Mouse (Mus musculus): ENCODE data around the gene Gm20388. TPM values are rescaled to one million over a fixed set of nuclear protein-coding genes. Genes with fewer than 3 reads are reported as not detected.

Gene Gm20388
- total RNA-seq, 2 experiments from 2014 or later = 2.4 to 2.6 TPM

- DNase-seq (ENCODE audit: extremely low spot score in 1 of 2, low spot score in 2 of 2) = no peak
- intact Hi-C loops (cut with DNase I) = no loop called here
- no peak for TF ChIP-seq CTCF (IDR thresholded peaks at IDR 0.05)
- Histone ChIP-seq H3K27ac (no peak overlapping the region), H3K4me3 (no peak overlapping the region)
Measured at GRCm38 (mm10) chr8:124259146-124259545, 4348.5 kb downstream of the Gm20388 start.

- H3K4me3 ChIP-seq = no peak overlapping the region
- DNase-seq (ENCODE audit: extremely low spot score in 1 of 2, low spot score in 2 of 2) = no peak
- H3K27ac ChIP-seq = no peak overlapping the region
- TF ChIP-seq CTCF (IDR thresholded peaks at IDR 0.05) = no peak
- intact Hi-C loops (cut with DNase I) = no loop called here
Measured at GRCm38 (mm10) chr8:124259925-124260324, 4349.3 kb downstream of the Gm20388 start.

GRCm38 (mm10) chr8:124260371-124260770 is 4349.7 kb downstream of the Gm20388 start:
- intact Hi-C loops (cut with DNase I) = no loop called here
- no peak overlapping the region for H3K4me3 ChIP-seq
- no peak overlapping the region for H3K27ac ChIP-seq
- DNase-seq (ENCODE audit: extremely low spot score in 1 of 2, low spot score in 2 of 2) = no peak
- no peak for TF ChIP-seq CTCF (IDR thresholded peaks at IDR 0.05)

- no peak for DNase-seq (ENCODE audit: extremely low spot score in 1 of 2, low spot score in 2 of 2)
- intact Hi-C loops (cut with DNase I) = no loop called here
- no peak overlapping the region for H3K27ac ChIP-seq
- TF ChIP-seq CTCF (IDR thresholded peaks at IDR 0.05) = no peak
- no peak overlapping the region for H3K4me3 ChIP-seq
Measured at GRCm38 (mm10) chr8:124263058-124263457, 4352.4 kb downstream of the Gm20388 start.

GRCm38 (mm10) chr8:124264032-124264431 is 4353.4 kb downstream of the Gm20388 start:
- Histone ChIP-seq H3K4me3 (no peak overlapping the region), H3K27ac (no peak overlapping the region)
- TF ChIP-seq CTCF (IDR thresholded peaks at IDR 0.05) = no peak
- no peak for DNase-seq (ENCODE audit: extremely low spot score in 1 of 2, low spot score in 2 of 2)
- intact Hi-C loops (cut with DNase I) = no loop called here

- no peak for TF ChIP-seq CTCF (IDR thresholded peaks at IDR 0.05)
- Histone ChIP-seq H3K27ac (no peak overlapping the region), H3K4me3 (no peak overlapping the region)
- intact Hi-C loops (cut with DNase I) = no loop called here
- DNase-seq (ENCODE audit: extremely low spot score in 1 of 2, low spot score in 2 of 2) = no peak
Measured at GRCm38 (mm10) chr8:124264671-124265070, 4354.0 kb downstream of the Gm20388 start.

- intact Hi-C loops (cut with DNase I) = no loop called here
- TF ChIP-seq CTCF (IDR thresholded peaks at IDR 0.05) = no peak
- Histone ChIP-seq H3K27ac (no peak overlapping the region), H3K4me3 (no peak overlapping the region)
- no peak for DNase-seq (ENCODE audit: extremely low spot score in 1 of 2, low spot score in 2 of 2)
Measured at GRCm38 (mm10) chr8:124265130-124265529, 4354.5 kb downstream of the Gm20388 start.

- Histone ChIP-seq H3K4me3 (no peak overlapping the region), H3K27ac (no peak overlapping the region)
- no peak for TF ChIP-seq CTCF (IDR thresholded peaks at IDR 0.05)
- intact Hi-C loops (cut with DNase I) = no loop called here
- no peak for DNase-seq (ENCODE audit: extremely low spot score in 1 of 2, low spot score in 2 of 2)
Measured at GRCm38 (mm10) chr8:124265798-124266197, 4355.2 kb downstream of the Gm20388 start.

- Histone ChIP-seq H3K4me3 (no peak overlapping the region), H3K27ac (no peak overlapping the region)
- intact Hi-C loops (cut with DNase I) = no loop called here
- no peak for TF ChIP-seq CTCF (IDR thresholded peaks at IDR 0.05)
- DNase-seq (ENCODE audit: extremely low spot score in 1 of 2, low spot score in 2 of 2) = no peak
Measured at GRCm38 (mm10) chr8:124267206-124267605, 4356.6 kb downstream of the Gm20388 start.

GRCm38 (mm10) chr8:124270504-124270903 is 4359.9 kb downstream of the Gm20388 start:
- Histone ChIP-seq H3K4me3 (no peak overlapping the region), H3K27ac (peak overlapping the region; percentile 11; the same call in 1 of the 2 replicates)
- TF ChIP-seq CTCF (IDR thresholded peaks at IDR 0.05) = no peak
- DNase-seq (ENCODE audit: extremely low spot score in 1 of 2, low spot score in 2 of 2) = no peak
- intact Hi-C loops (cut with DNase I) = no loop called here

- intact Hi-C loops (cut with DNase I) = no loop called here
- H3K4me3 ChIP-seq = no peak overlapping the region
- no peak for DNase-seq (ENCODE audit: extremely low spot score in 1 of 2, low spot score in 2 of 2)
- H3K27ac ChIP-seq = peak overlapping the region; percentile 11; the same call in 1 of the 2 replicates
- TF ChIP-seq CTCF (IDR thresholded peaks at IDR 0.05) = no peak
Measured at GRCm38 (mm10) chr8:124270904-124271303, 4360.3 kb downstream of the Gm20388 start.

- H3K27ac ChIP-seq = no peak overlapping the region
- no peak overlapping the region for H3K4me3 ChIP-seq
- intact Hi-C loops (cut with DNase I) = no loop called here
- DNase-seq (ENCODE audit: extremely low spot score in 1 of 2, low spot score in 2 of 2) = no peak
- no peak for TF ChIP-seq CTCF (IDR thresholded peaks at IDR 0.05)
Measured at GRCm38 (mm10) chr8:124271518-124271917, 4360.9 kb downstream of the Gm20388 start.

GRCm38 (mm10) chr8:124272792-124273191 is 4362.2 kb downstream of the Gm20388 start:
- intact Hi-C loops (cut with DNase I) = no loop called here
- Histone ChIP-seq H3K27ac (no peak overlapping the region), H3K4me3 (no peak overlapping the region)
- no peak for TF ChIP-seq CTCF (IDR thresholded peaks at IDR 0.05)
- DNase-seq (ENCODE audit: extremely low spot score in 1 of 2, low spot score in 2 of 2) = no peak
